Mouse (Mus musculus) cerebellum, adult 9-10 months (tissue): ENCODE measurements around the gene Spag5.

Experiments used
- DNase-seq: peaks from one replicate; pipeline ENCODE4 v3.0.0; 2022

Spag5 gene

DNA sequence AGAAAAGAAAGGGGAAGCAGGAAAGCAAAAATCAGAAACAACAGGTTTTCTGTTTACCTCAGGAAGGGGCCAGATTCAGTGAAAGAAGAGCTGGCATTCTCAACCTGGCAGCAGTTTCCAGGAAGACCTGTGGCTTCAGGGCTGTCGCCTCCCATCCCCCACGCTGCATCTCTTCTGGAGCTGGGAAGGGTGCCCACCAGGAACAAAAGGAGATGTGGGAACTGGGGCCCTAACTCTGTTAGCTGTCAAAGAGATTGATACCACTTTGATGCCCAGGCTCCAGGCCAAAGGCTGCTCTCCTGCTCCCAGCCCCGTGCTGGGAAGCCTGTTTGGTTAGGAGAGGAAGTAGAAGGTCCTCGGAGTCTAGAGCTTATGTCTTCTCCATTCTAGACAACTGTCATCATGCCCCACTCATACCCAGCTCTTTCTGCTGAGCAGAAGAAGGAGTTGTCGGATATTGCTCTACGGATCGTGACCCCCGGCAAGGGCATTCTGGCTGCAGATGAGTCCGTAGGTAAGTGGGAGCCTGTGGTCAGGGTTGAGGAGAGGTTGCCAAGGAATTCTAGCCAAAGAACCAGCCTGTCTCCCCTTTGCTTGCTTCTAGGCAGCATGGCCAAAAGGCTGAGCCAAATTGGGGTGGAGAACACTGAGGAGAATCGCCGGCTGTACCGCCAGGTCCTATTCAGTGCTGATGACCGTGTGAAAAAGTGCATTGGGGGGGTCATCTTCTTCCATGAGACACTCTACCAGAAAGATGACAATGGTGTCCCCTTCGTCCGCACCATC, 22.9 kb downstream of the Spag5 start:
- peak; percentile 66 for DNase-seq

DNA sequence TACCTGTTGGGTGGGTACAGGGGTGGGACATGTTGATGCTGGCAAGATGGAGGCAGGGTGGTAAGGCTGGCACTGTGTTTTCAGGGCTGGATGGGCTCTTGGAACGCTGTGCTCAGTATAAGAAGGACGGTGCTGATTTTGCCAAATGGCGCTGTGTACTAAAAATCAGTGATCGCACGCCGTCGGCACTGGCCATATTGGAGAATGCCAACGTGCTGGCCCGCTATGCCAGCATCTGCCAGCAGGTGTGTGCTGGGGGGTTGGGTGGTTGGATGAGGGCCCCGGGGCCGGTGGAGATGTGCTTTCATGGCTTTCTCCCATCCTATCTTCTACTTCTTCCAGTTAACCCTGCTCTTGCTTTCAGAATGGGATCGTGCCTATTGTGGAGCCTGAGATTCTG, 23.6 kb downstream of the Spag5 start:
- DNase-seq: no peak

DNA sequence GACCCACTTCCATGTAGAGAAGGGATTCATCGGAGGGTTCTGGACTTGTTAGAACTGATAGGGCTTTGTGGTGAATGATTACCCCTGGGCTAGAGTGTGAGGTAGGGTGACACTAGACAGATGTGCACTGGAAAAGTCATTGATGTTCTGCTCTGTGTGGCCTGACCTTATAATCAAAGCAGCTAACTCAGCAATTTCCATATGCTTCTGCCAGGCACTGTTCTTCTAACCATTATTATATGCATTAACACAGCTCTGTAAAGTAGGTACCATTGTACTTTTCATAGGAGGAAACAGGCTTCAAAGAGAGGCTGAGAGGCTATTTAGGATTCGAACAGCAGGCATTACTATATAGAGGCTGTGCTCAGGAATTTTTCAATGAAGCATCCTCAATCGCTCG, 25.9 kb downstream of the Spag5 start:
- DNase-seq: peak; percentile 37

DNA sequence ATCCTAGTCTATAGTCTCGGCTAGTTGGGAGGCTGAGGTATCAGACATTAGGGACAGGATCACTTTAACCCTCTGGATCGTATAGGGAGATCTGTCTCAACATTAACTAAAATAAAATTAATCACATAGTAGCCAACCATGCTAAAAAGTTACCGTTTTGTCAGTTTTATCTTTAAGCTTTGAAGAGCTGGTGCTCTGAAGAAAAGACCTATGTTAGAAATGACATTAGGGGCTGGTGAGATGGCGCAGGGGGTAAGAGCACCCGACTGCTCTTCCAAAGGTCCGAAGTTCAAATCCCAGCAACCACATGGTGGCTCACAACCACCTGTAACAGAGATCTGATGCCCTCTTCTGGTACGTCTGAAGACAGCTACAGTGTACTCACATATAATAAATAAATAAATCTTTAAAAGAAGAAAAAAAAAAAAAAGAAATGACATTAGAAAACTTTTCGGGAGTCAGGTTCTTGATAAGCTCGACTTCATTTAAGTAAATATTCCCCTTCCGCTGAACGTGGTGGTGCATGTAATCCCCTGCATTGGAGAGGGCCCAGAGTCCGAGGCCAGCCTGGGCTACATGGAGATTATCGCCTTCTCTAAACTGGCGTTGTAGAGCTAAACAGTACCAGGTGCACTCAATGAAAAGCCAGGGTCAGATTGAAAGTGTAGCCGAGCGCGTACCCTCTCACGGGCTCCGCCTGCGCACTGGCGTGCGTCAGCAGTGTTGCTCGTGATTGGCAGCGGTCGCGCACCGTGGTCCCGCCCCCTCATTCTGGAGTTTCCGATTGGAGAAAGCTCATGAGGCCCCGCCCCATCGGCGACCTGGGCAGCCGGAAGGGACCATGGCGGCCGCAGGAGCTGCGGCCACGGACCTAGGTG, 26.5 kb downstream of the Spag5 start, which contains the start of gene Pigs:
Gene Pigs, plus strand, starts transcription at position 782 of the 878 bp plus-strand sequence.
- DNase-seq: peak; percentile 97

DNA sequence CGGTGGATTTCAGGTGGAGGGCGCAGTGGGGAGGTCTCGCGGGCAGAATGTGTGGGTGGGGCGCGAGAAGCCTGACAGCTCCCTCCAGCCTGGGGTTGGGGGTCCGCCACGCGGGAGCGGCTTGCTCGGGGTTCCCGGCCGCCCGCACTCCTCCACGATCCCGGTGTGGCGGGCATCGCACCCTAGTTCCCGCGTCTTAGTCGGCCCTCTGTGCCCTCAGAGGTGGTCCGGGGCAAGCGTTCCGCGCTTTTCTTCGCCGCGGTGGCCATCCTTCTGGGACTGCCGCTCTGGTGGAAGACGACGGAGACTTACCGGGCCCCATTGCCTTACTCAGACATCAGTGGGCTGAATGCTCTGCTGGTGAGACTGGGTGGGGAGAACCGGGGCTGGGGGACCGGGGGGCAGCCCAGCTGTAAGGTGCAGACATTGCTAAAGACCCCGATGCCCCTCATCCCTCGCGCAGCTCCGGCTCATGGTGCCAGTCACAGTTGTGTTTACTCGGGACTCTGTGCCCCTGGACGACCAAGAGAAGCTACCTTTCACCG, 27.3 kb downstream of the Spag5 start:
- DNase-seq: no peak

DNA sequence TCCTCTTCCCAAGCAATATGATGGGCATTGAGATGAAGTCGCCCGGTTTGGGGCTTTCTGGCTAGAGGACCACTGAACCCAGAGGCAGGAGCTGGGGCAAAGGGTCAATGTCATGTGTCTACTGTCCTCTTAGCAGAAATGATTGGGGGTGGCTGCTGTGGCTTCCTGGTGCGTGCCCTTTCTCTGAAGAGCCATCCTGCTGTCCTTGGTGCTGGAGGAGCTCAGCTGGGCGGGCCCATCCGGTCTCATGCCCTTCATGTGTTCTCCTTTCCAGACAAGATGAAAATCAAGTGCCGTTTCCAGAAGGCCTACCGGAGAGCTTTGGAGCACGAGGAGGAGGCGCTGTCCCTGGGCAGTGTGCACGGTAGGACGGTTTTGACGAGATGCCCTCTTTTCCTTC, 31.3 kb downstream of the Spag5 start:
- no peak for DNase-seq

DNA sequence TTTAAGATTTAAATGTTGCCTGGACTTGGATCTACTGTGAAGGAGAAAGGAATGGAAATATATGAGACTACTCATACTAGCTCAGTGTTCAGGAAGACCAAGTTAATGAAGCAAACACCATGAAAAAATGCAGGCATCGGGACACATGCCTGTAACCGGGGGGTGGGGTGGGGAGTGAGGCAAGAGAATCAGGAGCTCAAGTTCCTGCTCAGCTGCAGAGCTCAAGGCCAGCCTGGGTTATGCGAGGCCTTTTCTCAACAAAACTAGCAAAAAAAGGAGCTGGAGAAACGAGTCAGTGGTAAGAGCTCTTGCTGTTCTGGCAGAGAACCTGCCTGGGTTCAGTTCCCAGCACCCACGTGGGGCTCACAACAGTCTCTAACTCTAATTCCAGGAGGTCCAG, 32.7 kb downstream of the Spag5 start:
- no peak for DNase-seq

DNA sequence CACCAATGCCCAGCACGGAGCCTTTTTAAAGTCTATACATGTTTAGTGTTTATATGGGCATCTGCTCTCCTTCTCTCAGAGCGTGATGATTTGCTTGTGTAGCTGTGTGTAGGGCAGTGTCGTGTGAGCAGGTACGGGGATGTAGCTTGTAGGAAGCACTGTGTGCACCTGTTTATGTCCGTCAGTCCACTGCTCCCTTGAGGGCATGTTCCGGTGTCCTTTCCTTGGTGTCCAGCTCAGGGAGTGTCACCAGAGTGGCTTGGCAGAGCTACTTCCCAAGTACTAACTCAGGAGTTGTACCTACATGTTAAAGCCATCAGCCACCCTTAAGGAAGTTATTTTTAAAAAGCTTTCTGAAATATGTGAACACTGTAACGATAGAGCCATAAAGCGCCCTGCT, 35.7 kb downstream of the Spag5 start:
- no peak for DNase-seq

DNA sequence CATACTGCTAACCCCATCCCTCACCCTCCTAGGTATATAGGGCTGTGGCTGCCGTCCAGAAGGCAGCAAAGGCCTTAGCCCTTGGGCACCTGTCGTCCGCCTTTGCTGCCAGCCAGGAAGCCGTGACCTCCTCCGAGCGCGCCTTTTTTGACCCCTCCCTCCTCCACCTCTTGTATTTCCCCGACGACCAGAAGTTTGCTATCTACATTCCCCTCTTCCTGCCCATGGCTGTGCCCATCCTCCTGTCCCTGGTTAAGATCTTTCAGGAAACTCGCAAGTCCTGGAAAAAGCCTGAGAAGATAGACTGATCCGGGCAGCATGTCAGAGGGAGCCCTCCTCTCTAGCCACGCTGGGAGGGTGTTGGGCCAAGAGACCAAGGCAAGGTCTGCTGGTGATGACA, 40.4 kb downstream of the Spag5 start:
- DNase-seq: no peak

DNA sequence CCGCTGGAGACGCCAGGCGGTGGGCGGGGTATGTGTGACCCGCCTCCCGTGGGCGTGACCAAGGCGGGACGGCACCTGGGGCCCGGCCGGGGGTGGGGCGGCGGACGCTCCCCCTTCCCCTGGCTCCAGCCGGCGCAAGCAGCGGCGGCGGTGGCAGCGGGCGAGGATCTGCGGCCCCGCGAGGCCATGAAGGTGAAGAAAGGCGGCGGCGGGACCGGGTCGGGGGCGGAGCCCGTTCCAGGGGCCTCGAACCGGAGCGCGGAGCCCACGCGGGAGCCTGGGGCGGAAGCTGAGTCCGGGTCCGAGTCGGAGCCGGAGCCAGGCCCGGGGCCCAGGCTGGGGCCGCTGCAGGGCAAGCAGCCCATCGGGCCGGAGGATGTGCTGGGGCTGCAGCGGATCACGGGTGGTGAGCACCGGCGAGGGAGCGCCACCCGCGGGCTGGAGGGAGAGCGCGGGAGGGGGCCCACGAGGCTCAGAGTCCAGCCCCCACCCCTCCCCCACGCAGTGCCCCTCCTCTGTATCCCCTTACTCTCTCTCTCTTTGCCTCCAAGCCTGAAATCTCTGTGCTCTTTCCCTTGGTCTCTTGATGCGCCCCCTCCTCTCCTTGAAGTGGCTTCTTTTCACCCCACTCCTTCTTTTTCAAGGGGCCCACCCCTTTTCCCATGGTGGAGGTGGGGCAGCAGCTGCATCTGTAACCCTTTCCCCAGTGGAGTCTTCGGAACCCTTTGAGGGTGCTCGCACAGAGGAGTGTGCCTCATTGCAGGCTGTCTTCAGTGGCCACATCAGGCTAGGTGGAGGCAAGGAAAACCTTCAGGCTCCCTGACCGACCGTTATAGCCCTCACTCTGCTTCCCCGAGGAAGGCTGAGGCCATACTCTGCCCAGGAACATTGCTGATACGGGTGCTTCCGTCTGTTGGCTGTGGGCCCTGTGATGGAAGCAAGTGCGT, 42.3 kb downstream of the Spag5 start, which contains the start of gene Unc119:
Gene Unc119, plus strand, starts transcription at position 102 of the 947 bp plus-strand sequence.
- peak; percentile 76 for DNase-seq

DNA sequence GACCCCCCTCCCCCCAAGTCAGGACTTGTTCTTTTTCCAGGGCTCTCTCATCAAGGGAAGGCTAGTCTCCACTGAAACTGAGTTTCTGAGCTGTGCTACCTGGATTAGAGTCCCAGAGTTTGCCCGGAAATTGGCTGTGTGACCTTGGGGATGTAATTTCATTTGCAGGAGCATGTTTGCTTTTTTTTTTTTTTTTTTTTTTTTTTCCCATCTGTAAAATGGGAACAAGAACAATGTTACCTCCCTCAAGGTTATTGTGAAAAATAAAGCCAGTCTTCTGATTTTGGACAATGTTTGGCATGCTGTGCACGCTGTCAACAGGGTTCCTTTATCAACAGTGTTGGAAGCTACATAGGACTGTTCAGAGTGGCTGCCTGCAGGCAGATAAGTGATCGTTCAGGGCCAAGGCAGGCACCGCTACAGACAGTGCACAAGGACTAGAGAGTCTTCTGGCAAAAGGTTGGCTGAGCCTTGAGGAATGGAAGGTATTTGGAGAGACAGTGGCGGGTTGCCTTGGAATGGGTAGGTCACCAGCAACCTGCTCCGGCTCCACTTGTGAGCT, 43.1 kb downstream of the Spag5 start:
- no peak for DNase-seq

DNA sequence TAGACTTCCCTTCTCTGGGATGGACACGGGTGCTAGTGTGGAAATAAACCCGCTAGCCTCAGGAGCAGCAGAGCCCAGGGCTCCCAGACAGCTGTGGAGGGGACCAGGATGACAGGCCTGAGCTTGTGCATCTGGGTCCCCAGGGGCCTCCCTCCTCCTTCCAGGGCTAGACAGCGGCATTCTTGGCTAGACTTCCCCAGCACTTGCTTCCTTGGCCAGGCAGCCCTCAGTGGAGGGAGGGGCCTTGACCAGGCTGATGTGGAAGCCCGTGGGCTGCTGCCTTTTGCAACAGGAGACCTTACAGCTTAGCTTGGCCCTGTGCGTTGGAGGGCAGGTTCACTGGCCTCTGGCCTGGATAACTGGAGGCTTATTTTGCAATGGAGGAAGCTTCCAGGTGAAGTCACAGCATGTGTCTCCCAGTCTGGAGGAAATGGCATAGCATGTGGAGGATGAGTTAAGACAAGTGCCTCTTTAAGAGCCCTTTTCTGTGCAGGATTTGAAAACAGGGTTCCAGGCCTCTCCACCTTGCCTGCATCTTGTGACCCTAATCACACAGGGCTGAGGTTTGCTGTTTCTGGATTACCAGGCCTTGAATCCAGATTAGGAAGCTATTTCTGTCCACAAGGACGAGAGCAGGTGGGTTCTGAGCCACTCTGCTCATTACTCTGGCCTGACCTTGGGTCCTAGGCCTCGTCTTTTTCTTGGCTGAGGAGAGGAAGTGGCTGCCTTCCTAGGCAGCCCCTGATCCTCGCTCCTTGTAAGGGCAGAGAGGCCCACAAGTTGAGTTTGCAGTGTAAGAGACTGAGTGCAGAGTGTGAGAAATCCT, 43.8 kb downstream of the Spag5 start:
- DNase-seq: peak; percentile 20

DNA sequence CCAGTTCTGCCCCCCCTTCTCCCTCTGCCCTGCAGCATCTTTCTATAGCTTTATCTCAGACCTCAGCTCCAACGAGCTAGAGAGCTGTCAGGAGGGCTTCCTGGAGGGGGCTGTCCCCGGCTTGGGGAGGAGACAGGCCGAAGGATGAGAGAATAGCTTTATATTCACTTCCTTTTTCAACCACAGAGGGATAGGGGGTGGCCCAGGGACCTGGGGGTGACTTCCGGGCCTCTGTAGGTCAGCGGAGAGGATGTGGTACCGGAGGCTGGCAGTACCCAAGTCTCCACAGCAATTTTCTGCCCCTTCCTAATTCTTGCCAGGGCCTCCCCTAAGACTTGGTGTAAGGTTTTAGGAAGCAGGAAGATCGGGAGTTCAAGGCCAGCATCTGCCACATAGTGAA, 44.5 kb downstream of the Spag5 start:
- DNase-seq: no peak

DNA sequence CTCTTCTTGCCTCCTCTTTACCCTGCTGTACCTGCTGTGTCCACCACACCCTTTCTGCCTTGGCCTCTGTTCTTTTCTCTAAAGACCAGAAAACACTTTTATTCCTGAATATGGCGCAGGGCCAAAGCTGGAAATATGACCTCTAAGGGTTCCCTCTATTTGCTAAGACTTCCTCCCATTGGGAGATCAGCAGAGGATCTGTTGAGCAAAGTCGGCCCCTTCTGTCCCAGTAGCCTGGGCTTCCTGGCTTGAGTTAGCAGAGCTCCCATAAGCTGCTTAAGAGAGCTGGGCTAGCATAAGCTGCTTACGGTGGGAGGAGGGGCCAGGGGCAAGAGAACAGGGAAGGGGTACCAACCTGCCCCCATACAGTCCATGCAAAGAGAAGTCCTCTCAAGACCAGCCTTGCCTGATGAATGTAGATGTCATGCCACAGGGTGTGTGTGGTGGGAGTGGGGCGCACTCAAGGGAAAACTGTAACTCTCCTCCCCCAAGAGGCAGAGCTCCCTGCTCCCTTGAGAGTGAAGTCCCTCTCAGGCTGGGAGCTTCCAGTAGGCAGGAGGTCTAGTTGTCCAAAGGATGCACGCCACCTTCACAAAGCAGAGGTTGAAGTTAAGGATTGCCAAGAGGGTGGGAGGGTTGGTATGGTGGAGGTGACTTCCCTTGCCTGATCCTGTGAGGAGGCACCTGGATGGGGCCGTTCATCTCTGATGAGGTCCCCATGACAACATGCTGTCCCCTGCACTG, 45.2 kb downstream of the Spag5 start:
- peak; percentile 26 for DNase-seq

DNA sequence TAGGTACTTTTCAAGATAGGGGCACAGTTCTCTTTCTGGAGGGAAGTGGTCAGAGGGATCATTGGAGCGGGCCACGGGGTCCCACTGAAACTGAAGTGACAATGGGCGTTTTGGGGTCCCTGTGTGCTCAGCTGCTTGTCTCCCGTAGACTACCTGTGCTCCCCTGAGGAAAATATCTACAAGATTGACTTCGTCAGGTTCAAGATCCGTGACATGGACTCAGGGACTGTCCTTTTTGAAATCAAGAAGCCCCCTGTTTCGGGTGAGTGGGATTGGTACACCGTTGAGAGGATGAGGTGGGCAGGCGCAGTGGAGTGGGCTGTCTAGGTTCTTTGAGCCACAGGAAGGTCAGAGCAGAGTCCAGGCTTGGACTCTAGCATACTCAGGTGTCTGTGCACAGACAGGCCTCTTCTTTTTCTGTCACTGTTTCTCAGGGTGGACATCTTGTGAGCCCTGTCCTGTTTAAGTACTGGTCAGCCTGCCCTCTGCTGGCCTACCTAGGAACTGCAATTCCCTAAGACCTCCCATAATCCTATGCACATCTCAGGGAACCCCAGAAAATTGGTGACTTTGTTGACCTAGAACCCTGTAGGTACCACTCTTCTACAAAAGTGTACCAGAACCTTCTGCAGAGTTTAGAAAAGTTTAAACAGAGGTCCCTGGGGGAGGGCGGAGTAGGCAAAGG, 45.9 kb downstream of the Spag5 start:
- DNase-seq: peak; percentile 88

DNA sequence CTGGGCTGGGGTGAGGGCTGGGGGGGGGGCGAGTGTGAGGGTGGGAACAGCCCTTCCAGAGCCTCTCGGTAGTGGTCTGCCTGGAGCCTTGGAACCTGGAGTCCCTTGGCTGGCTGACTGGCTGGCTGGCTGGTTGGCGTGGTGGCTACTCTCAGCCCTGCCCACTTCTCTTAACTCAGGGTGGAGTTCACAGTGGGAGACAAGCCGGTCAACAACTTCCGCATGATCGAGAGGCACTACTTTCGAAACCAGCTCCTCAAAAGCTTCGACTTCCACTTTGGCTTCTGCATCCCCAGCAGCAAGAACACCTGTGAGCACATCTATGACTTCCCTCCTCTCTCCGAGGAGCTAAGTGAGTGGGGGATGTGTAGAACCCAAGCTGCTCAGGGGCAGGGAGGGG, 46.6 kb downstream of the Spag5 start:
- DNase-seq: no peak

DNA sequence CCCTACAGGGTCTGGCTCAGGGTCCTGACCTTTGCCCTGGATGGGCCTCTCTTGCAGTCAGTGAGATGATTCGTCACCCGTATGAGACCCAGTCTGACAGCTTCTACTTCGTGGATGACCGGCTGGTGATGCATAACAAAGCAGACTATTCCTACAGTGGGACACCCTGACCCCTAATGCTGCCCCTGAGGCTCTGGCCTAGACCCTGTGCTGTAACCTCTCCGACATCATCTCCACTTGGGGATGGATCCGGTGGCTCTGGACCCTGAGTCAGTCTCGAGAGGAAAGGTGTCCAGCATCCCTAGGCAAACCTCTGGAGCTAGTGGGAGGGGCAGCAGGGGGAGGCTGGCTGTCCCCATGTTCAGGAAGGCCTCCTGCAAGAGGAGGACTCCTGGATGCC, 47.1 kb downstream of the Spag5 start:
- DNase-seq: no peak

DNA sequence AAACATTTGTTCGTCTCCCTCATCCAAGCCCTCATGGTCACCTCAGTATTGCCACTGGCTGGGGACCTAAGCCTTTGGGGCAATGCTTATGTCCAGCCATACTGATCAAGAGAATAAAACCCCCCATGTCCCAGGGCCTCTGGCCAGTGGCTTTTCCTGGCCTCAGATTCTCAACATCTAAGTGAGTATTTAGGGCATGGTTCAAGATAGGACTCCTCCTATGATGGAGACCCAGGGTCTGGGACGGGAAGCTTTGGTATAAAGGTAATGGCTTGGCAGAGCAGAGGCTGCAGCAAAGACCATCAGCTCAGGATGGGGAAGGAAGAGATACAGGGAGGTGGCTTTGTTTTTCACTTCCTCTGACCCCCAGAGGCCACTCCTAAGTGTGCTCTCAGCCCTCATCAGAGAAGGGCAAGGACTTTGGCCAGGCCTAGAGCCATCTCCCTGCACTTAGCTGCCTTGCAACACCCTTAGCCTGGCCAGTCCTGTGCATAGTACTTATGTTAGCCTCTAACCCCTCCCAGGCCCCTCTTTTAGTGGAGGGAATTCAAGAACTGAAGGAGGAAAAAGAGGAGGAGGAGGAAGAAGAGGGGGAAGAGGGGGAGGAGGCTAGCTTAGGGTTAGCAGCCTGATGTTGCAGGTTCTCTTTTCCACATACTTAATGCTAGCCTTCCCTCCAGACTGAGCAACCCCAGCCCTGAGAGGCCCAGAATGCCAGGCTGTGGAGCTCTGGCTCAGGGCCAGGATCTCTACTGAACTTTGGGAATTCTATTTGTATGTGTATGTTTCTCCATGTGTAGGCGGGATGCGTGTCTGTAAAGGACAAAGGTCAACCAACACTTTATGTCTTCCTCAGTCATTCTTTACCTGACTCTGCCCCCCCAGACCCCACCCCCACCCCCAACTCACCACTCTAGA, 48.4 kb downstream of the Spag5 start:
- no peak for DNase-seq

DNA sequence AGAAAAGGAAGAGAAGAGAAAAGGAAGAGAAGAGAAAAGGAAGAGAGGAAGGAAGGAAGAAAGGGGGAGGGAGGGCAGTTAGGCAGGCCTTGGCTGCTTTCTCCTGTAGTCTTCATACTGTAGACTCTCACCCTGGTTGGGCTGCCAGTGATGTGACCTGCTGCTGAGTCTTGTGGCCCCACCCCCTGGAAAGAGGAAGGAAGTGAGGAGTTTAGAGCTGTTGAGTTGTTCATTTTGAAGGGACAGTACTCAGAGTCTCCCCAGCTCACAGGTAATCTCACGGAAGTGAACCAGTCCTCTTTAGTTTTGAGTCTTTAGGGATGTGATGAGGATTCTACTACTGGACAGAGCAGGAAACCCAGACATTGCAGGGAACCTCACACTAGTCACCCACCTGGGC, 51.8 kb downstream of the Spag5 start:
- no peak for DNase-seq
